Mouse (Mus musculus): Measurements from ENCODE around the gene Ttbk1.
A peak's percentile ranks its signal among the peaks of the same experiment; 100 is the strongest.

Ttbk1 gene

GRCm38 (mm10) chr17:46476601-46477000 is 10.9 kb downstream of the Ttbk1 start:
- DNase-seq = no peak

- DNase-seq = no peak
These were observed 19.6 kb downstream of the Ttbk1 start for GRCm38 (mm10) chr17:46467830-46468229.

GRCm38 (mm10) chr17:46462226-46462625 is 25.2 kb downstream of the Ttbk1 start:
- no peak for DNase-seq

DNA sequence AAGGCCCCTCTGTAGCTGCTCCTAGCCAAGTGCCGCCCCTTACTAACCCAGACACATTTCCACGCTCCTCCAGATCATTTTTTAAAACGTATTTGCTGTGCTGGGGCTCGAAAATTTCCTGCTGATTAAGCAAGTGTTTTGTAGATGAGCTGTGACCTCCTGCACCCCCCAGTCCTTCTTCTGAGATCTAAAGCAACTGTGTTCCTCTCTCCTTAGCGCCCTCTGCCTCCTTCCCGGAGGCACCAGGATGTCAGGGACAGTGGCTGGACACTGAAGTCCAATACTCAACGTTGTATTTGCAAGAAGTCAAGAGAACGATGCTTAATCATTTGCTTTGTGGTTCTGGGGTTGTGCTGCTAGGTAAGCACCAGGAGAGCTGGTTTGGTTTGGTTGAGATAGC is 26.1 kb downstream of the Ttbk1 start:
- DNase-seq = no peak

- no peak for DNase-seq
These were observed 26.8 kb downstream of the Ttbk1 start for GRCm38 (mm10) chr17:46460673-46461072.

- DNase-seq = no peak
These were observed 29.0 kb downstream of the Ttbk1 start for GRCm38 (mm10) chr17:46458439-46458838.

DNA sequence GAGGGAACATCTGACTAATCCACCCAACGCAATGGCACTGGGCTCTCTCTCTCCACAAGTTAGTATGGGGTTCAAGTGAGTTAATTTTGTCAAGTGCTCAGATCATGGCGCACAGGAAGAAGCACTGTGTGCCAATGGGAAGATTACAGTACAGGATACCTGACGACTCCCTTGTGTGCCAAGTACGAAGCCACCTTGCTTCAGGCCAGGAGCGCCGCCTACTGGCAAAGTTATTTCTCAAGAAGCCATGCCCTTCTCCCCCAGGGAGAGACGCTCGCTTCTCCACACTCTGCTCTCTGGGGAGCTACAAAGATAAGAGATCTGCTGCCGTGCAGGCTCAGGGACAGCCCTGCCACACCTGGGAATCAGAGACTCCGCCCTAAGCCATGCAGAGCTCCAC is 29.7 kb downstream of the Ttbk1 start:
- DNase-seq = peak; percentile 54

DNA sequence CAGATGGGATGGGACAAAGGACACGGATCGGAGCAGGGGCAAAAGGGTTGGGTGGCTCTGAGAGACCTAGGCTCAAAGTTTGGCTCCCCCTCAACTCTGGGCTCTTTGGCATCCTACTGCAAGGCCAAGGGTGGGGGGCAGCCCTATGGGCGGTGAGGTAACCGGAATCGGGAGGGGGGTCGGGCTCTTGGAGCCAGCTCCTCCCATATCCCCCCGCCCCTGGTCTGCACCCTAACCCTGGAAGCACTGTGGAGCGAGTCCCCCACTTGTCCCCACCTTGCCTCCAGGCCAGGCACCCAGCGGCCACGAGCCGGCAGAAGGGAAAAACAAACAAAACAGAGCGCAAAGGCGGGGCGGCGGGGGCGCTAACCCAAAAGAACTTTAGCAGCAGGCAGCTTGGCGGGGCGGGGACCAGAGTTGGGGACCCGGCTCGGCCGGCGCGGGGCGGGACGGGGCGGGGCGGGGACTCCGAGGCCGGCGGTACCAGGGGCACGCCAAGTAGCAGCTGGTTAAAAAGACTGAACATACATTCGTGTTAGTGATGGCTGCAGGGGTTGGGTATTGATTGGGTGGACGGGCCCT is 32.3 kb downstream of the Ttbk1 start:
- no peak for DNase-seq

DNA sequence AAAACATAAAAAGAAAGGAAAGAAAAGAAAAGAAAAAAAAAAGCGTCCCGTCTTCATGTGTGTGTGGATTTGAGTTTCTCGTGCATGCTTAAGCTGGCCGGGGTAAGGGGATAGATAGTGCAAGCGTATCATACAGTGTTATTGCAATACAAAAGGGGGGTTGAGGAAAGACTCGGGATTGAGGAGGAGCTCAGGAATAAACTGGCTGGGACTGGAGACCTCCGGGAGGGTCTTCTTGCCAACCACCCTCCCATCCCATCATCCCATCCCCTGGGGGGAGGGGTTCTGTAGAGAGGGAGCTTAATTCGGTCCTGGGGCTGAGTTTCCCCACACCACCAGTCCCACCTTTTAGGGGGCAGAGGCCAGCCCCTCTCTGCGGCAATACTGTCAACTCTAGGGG is 32.9 kb downstream of the Ttbk1 start:
- DNase-seq = no peak

GRCm38 (mm10) chr17:46453970-46454411 is 33.5 kb downstream of the Ttbk1 start:
- no peak for DNase-seq

DNA sequence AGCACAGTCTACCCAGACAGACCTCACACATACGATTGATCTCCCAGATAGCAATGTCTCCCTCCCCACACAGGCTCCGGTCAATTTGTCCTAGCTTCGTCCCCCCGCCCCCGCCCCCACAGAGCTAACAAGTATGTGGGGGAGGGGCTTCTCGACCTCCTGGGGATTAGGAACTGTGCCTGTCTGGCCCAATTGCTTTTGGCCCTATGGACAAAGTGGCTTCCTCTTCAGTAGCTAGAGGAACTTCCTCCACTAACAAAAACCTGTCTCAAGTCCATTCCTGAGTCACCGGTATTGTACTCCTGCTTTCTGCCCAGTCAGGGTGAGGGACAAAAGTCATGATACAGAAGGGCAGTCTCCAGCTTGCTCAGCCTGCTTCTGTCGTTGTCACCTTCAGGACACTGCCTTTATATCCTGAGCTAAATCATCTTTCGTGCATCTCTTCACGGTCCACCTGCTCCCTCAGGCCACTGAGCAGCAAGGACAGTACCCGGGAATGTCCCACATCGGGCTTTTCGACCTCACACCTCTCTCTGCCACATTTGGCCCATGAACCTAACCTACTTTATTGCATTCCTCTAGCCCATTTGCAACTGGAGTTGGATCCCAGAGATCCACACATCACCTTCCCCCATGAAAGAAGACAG is 34.0 kb downstream of the Ttbk1 start:
- DNase-seq = no peak

DNA sequence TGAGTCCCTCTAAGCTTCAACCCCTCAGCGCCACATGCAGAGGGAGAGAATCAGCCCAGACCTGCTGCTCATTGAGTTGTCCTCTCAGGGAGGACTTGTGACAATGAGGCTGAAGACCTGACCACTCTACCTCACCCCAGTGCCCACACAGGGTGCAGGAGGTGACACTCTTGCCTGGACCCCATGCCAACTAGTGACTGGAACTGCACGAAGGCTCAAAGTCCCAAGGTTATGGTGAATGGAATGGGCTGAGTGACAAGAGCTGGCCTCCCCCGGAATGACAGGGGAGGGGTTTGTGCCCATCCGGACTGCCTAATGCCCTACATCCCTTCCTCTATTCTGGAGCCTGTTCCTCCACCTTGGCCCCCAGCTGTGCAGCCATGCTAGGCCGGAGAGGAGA is 34.8 kb downstream of the Ttbk1 start:
- no peak for DNase-seq

DNA sequence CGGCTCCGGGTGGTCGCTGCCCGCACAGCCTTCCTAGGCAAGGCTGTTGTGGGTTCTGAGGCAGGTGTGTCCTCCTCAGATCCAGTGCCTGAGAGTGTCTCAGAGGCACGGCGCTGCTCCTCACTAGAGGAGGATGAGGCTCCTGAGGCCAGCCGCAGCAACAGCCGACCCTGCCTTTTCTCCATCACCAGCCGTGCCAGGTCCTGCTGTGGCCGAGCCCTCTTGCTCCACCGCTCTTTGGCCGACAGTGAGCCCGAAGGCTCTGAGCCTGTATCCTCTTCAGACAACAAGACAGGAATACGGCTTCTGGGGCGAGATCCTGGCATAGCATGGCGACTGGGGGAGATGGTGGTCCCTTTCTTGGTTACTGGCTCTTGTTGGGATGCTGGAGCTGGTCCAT is 41.2 kb downstream of the Ttbk1 start:
- no peak for DNase-seq

- DNase-seq = no peak
These were observed 42.5 kb downstream of the Ttbk1 start for GRCm38 (mm10) chr17:46444839-46445579.

- DNase-seq = no peak
These were observed 48.3 kb downstream of the Ttbk1 start for GRCm38 (mm10) chr17:46439176-46439575.

- DNase-seq = no peak
These were observed 49.1 kb downstream of the Ttbk1 start, which contains the start of gene Slc22a7 for GRCm38 (mm10) chr17:46438298-46438873. Gene Slc22a7 (minus strand): TSS chr17:46438457.

DNA sequence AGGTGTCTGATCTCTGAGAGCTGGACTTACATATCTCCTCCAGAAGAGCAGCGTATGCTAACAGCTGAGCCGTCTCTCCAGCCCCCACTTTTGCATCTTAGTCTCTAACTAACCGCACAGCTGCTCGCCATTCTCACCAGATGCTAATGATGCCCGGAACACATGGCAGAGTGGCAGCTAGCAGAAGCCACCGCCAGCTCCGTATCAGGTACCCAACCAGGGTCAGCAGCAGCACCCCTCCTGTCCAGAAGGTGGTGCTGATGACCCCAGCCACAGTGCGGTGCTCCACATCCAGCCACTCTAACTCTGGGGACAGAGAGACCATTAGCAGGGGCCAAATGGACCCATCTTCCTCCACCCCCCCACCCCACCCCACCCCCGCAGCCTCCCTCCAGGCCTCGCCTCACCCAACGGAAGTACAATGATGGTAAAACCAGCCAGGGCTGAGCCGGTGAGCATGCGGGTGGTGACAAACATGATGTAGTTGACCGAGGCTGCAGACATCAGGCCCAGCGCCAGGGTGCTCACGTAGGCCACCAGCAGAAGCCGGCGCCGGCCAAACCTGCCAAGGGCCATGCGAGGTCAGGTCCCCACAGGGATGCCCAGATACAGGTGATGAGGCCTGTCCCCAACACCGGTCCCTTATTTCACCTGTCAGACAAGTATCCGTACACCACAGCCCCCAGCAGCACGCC is 50.7 kb downstream of the Ttbk1 start:
- DNase-seq = no peak

GRCm38 (mm10) chr17:46433627-46434026 is 53.8 kb downstream of the Ttbk1 start:
- no peak for DNase-seq

DNA sequence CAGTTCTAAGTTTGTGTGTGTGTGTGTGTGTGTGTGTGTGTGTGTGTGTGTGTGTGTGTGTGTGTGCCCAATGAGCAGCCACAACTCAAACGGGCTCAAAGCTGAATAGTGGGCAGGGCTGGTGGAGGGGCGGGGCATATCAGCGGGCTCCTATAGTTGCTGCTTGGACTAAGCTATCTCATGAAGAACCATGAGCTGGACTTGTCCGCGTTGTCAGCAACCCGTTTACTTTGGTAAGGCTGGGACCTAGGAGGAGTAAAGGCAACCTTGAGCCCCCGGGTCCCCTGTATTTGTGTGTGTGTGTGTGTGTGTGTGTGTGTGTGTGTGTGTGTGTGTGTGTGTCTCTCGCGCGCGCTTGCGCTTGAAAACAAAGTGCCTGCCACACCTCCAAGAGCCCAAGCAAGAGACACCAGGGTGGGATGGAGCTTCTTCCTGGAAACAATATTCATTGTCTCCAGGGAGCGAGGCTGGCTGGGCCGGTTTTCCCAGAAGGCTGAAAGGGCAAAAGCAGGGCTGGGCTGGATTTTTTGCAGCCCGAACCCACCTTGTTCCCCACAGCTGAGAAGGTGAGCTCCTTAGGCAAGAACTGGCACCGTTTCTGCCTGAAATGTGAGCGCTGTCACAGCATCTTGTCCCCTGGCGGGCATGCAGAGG is 58.6 kb downstream of the Ttbk1 start, which contains the start of gene Crip3:
Crip3 (plus strand) TSS at position 166 of the 654 bp plus-strand sequence.
- no peak for DNase-seq

- DNase-seq = no peak
These were observed 61.0 kb downstream of the Ttbk1 start for GRCm38 (mm10) chr17:46426496-46426895.

DNA sequence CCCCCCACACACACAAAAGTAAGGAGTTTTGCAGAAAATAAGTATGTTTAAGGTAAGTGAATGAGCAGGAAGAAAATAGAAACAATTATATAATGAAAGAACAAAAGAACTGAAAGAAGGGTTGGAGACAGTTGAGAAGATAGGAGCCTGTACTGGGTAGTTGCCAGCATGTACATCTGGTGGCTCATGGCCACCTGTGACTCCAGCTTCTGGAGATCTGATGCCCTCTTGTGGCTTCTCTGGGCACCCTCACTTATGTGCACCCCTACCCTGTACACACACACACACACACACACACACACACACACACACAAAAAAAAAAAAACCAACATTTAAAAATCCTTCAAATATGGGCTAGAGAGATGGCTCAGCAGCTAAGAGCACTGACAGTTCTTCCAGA is 67.8 kb downstream of the Ttbk1 start:
- no peak for DNase-seq

GRCm38 (mm10) chr17:46418628-46419027 is 68.8 kb downstream of the Ttbk1 start:
- no peak for DNase-seq

- DNase-seq = no peak
These were observed 79.0 kb downstream of the Ttbk1 start for GRCm38 (mm10) chr17:46408478-46408877.

Measured in right cerebral cortex, postnatal 14 days (tissue).